Mouse (Mus musculus) olfactory bulb, adult 2 months (tissue): ENCODE measurements at regions not wholly inside any gene's neighbourhood (a gene's known extent, or its start where the extent isn't known, plus 50 kb on each side); places are given as distances from the start of the nearest gene placed in this dataset.

ENCODE experiments used
- CTCF ChIP-seq: fragments of 200-500 bp; IDR thresholded peaks from 2 replicates; pipeline ENCODE4 v1.5.1; 2012; ENCODE audit warnings: low read depth, mild to moderate bottlenecking, low read length, moderate library complexity; ENCODE audit not compliant: insufficient read depth
- POLR2A ChIP-seq: fragments of 200-500 bp; IDR thresholded peaks from 2 replicates; pipeline ENCODE4 v1.6.1; 2012; ENCODE audit warnings: mild to moderate bottlenecking, low read depth, low read length, moderate library complexity; ENCODE audit not compliant: insufficient read depth

GRCm38 (mm10) chr14:46462967-46463366 lies 72.5 kb upstream of the Bmp4 start:
- TF ChIP-seq POLR2A (no peak), CTCF (no peak)
